Mouse (Mus musculus) neural tube, embryonic 13.5 days (tissue): Measurements from ENCODE around the gene Abtb2. TPM values are rescaled to one million over a fixed set of nuclear protein-coding genes. Genes with fewer than 3 reads are reported as not detected.

Experiments
- ATAC-seq: fragments of 200-750 bp; cut with Nextera tagmentation; 2 replicates; pipeline ENCODE4 v1.8.0; 2017; ENCODE audit warnings: low read depth, mild to moderate bottlenecking, moderate TSS enrichment, moderate library complexity
- H3K27ac ChIP-seq: fragments of 300-500 bp; sonication (generic); replicated peaks from 2 replicates; pipeline ENCODE4 v1.5.1; 2015; ENCODE audit warnings: moderate library complexity, mild to moderate bottlenecking, inconsistent platforms
- H3K27me3 ChIP-seq: fragments of 300-500 bp; sonication (generic); 2 replicates; pipeline ENCODE4 v1.6.1; 2015; ENCODE audit warnings: mild to moderate bottlenecking, inconsistent platforms
- H3K36me3 ChIP-seq: fragments of 300-500 bp; sonication (generic); 2 replicates; pipeline ENCODE4 v1.6.1; 2015; ENCODE audit warnings: mild to moderate bottlenecking, inconsistent platforms
- H3K4me1 ChIP-seq: fragments of 300-500 bp; sonication (generic); replicated peaks from 2 replicates; pipeline ENCODE4 v1.6.1; 2015; ENCODE audit warnings: inconsistent platforms
- H3K4me2 ChIP-seq: fragments of 300-500 bp; sonication (generic); 2 replicates; pipeline ENCODE4 v1.6.1; 2015; ENCODE audit warnings: inconsistent platforms, mild to moderate bottlenecking, moderate library complexity
- H3K4me3 ChIP-seq: fragments of 300-500 bp; sonication (generic); 2 replicates; pipeline ENCODE4 v1.5.1; 2015; ENCODE audit warnings: mild to moderate bottlenecking, inconsistent platforms
- H3K9ac ChIP-seq: fragments of 300-500 bp; sonication (generic); 2 replicates; pipeline ENCODE4 v1.6.1; 2015; ENCODE audit warnings: moderate library complexity, mild to moderate bottlenecking, inconsistent platforms
- H3K9me3 ChIP-seq: fragments of 300-500 bp; sonication (generic); 2 replicates; pipeline ENCODE4 v1.6.1; 2016; ENCODE audit warnings: inconsistent platforms
- WGBS: fragments of 180-500 bp; shearing (Covaris S2); methylation state at CpG from one replicate; pipeline ENCODE4 v1.1.7; 2015; 5-methylcytosine and 5-hydroxymethylcytosine counted together
- polyA plus RNA-seq: library from polyadenylated mRNA; unstranded; fragments of >200 nt; fragmentation: Nextera tagmentation; extraction: Ambion mirVana; gene quantifications from 2 replicates; pipeline ENCODE4 v1.2.1, GENCODE M21; 2015

Abtb2 gene
- polyA plus RNA-seq, 1 experiment from 2014 or later: 13.2 TPM

DNA sequence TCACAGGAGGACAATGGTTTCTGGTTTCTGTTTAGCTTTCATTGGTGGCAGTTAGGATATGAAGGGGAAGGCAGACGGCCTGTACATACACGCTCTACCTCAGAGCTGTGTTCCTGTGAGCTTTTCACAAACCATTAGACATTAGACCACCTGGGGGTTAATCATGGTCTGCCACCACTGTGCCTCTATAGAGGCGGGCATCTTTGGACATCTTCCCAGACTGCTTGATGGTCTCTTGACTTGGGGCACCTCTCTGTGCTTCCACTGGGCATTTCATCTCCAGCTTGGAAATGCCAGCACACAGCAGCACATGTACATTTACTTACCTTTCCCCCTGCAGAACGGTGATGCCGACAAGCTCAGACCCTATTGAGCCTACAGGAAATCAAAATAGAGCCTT is 63.8 kb downstream of the Abtb2 start:
- Histone ChIP-seq H3K9me3 (no peaks in the 10 kb centered on the region), H3K27me3 (no peaks in the 10 kb centered on the region; the same call in none of the 2 replicates), H3K36me3 (no peaks in the 10 kb centered on the region), H3K4me2 (no peak overlapping the region), H3K4me1 (peaks cover 37% of the 10 kb centered on the region), H3K4me3 (no peak overlapping the region), H3K27ac (peak overlapping the region; percentile 39; the same call in 1 of the 2 replicates), H3K9ac (no peak overlapping the region)
- no peak for ATAC-seq
- WGBS: 69% methylated on average over 5 of the region's 5 CpGs

DNA sequence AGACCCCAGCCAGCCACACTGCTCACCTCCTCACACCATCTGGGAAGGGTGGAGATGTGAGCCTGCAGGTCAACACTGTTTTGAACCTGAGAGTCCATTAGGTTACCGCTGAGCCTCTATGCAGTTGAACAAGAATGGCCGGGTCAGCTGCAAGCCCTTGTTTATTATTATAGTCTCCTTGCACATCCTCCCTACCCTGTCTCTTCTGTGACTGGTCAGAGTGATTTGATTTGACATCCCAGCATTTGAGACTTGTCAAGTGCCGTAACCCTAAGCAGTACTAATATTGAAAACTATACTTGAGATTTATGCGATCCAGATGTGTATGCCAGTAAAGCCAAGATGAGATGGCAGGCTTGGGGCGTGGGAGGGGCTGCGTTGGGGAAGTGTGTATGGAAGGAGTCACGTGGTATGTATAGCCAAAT is 65.2 kb downstream of the Abtb2 start:
- no peak overlapping the region for H3K9ac ChIP-seq
- H3K27ac ChIP-seq: peak overlapping the region; percentile 34
- no peak overlapping the region for H3K4me3 ChIP-seq
- H3K4me1 ChIP-seq: peaks cover 33% of the 10 kb centered on the region
- H3K4me2 ChIP-seq: no peak overlapping the region
- WGBS: 75% methylated on average over 7 of the region's 7 CpGs
- no peak for ATAC-seq
- no peaks in the 10 kb centered on the region for H3K9me3 ChIP-seq
- H3K27me3 ChIP-seq: no peaks in the 10 kb centered on the region; the same call in none of the 2 replicates
- no peaks in the 10 kb centered on the region for H3K36me3 ChIP-seq

DNA sequence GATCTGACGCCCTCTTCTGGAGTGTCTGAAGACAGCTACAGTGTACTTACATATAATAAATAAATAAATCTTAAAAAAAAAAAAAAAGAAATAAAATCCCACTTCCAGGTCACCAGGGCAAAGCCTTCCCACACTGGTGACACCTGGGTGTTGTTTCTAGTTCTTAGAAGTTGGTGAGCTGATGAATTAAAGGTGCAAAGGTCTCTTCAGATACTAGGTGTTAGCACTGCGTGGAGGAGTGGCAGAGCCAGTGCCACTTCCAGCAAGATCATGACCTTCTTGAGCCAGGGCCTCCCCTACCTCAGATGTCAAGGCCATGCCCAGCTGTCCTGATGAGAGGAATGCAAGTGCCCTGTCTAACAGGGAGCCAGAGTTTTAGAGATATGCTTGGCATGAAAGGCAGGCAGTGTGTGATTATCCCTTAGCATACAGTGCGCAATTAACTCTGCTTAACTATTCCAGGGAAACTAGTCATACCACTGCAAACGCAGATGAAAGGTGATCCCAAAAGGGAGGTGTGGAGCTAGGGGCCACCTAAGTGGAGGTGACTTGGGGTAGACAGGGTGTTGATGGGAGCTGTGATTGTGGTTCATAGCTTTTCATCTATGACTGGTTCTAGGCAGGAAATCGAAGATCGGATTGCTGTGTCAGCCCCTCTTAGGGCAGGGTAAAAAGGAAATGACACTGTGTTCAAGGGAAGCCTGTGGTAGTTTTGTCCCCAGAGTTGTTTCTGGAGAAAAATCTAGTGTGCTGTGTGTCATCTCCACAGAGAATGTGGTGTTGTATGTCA is 66.2 kb downstream of the Abtb2 start:
- Histone ChIP-seq H3K27me3 (no peaks in the 10 kb centered on the region; the same call in none of the 2 replicates), H3K4me2 (no peak overlapping the region), H3K9ac (no peak overlapping the region), H3K27ac (no peak overlapping the region), H3K4me1 (peaks cover 42% of the 10 kb centered on the region), H3K9me3 (no peaks in the 10 kb centered on the region), H3K36me3 (no peaks in the 10 kb centered on the region), H3K4me3 (no peak overlapping the region)
- no peak for ATAC-seq
- 84% methylated on average over 5 of the region's 6 CpGs for WGBS

DNA sequence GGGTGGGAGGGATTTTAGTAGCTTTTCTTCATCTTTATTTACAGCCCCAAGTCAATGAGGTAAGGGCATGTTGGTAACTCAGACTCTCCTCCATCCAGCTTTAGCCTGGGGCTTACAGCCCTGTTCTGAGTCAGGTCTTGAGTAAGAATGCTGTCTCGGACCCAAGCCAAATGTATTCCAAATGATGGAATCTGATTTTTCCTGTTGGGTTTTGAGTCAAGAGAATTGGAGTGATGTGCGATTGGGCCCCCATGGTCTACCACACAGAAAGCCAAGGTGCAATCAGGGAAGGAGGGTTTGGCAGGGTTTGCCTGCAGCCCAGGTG is 66.8 kb downstream of the Abtb2 start:
- Histone ChIP-seq H3K36me3 (no peaks in the 10 kb centered on the region), H3K9me3 (no peaks in the 10 kb centered on the region), H3K4me3 (no peak overlapping the region), H3K4me1 (peaks cover 47% of the 10 kb centered on the region), H3K27me3 (peaks cover 5% of the 10 kb centered on the region), H3K27ac (no peak overlapping the region), H3K9ac (no peak overlapping the region), H3K4me2 (no peak overlapping the region)
- whole genome bisulfite sequencing: 96% methylated on average over 2 of the region's 2 CpGs
- ATAC-seq: no peak

DNA sequence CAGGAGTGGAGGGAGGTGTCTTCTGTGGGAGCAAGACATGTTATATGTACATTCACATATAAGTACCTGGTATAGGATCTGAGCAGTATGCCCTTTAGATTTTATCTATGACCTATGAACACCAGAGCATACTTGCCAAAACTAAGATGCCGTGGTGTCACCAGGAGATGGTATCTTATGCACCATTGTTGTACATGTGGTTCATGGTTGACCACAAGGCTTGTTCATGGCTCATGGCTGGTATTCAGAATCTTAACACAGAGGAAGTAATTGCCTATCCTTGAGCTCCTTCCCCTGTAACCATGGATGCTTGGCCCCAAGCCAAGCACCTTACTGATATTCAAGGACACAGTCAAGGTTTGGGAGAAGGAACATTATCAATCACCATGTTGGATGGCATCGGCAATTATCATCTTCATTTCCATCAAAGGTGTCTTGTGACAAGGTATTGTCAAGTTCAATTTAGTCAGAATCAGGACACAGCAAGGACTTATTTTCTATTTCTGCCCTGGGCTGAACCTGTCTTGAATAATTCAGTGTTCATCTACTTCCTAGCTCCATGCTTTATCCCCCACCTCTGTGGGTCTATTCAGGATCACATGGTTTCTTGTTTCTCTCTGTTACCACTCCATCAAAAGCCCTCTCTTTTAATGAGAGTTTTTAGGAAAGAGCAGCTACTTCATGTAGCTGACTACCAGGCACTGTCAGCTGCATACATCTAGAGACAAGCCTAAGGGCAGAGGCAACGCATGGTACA is 69.8 kb downstream of the Abtb2 start:
- H3K27me3 ChIP-seq: peaks cover 33% of the 10 kb centered on the region
- peaks cover 43% of the 10 kb centered on the region for H3K4me1 ChIP-seq
- no peak overlapping the region for H3K27ac ChIP-seq
- H3K9ac ChIP-seq: no peak overlapping the region
- H3K36me3 ChIP-seq: no peaks in the 10 kb centered on the region
- H3K9me3 ChIP-seq: no peaks in the 10 kb centered on the region
- ATAC-seq: no peak
- 95% methylated on average over 3 of the region's 3 CpGs for WGBS
- no peak overlapping the region for H3K4me2 ChIP-seq
- no peak overlapping the region for H3K4me3 ChIP-seq

DNA sequence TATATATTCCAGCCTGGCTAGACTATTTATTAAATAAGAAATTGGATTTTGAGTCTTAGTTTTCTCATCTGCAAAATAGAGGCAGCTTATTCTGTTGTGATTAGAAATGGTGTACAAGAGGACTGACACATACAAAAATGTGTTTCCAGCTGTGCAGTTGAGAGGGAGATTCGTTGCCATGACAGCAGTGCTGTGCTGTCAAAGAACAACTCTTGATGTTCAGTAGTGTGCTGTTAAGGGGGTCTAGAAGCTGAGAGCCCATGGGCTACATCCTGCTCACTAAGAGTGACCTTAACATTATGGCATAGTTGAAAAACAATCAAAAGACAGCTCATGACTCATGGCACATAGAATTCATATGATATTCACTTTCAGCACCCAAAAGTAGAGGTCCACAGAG is 71.3 kb downstream of the Abtb2 start:
- ATAC-seq: no peak

DNA sequence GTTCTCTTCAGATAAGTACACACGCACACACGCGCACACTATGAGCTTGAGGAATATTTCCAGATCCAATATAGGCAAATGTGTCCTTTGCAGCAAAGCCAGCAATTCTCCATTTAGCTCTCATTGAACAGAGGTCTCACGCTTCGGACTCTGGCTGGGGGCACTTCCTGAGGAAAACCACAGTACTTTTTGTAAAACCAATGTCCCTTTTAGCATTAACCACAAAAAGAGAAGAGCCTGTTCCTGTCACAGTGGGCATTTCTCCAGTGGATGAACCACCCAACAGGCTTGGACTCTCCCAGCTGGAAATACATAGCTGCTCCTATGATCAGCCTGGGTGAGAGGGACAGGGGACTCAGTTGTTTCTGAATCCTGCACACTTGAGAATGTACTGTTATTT is 71.8 kb downstream of the Abtb2 start:
- peaks cover 43% of the 10 kb centered on the region for H3K4me1 ChIP-seq
- ATAC-seq: no peak
- no peaks in the 10 kb centered on the region for H3K9me3 ChIP-seq
- no peak overlapping the region for H3K27ac ChIP-seq
- H3K36me3 ChIP-seq: no peaks in the 10 kb centered on the region
- no peak overlapping the region for H3K4me2 ChIP-seq
- no peak overlapping the region for H3K9ac ChIP-seq
- 91% methylated on average over 5 of the region's 5 CpGs for WGBS
- peaks cover 52% of the 10 kb centered on the region for H3K27me3 ChIP-seq
- H3K4me3 ChIP-seq: no peak overlapping the region

More for the DNA sequence above, 71.3 kb downstream of the Abtb2 start:
- H3K4me1 ChIP-seq: peaks cover 40% of the 10 kb centered on the region
- no peak overlapping the region for H3K4me2 ChIP-seq
- no peaks in the 10 kb centered on the region for H3K36me3 ChIP-seq
- no peaks in the 10 kb centered on the region for H3K9me3 ChIP-seq
- H3K27ac ChIP-seq: no peak overlapping the region
- H3K27me3 ChIP-seq: peaks cover 48% of the 10 kb centered on the region
- no peak overlapping the region for H3K4me3 ChIP-seq
- 54% methylated on average over 1 of the region's 1 CpGs for WGBS
- no peak overlapping the region for H3K9ac ChIP-seq

DNA sequence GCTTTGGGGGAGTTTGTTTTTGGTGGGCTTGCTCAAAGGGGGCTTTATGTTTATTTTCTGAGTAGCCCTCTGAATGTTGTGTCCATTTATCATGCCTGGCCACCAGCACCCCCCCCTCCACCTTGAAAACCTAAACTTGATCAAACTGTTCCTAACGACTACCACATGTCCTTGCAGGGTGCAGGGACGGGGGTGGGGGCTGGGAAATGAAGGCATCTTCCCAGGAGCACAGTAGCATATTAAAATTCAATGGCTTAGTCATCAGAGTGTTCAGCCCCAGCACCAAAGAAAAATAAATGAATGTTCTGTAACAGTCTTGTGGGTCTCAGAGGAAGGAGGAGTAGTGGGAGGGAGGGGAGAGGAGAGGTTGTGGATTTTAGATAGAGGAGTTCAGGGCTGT is 73.6 kb downstream of the Abtb2 start:
- no peak overlapping the region for H3K27ac ChIP-seq
- no peak for ATAC-seq
- H3K36me3 ChIP-seq: no peaks in the 10 kb centered on the region
- no peak overlapping the region for H3K4me2 ChIP-seq
- peaks cover 60% of the 10 kb centered on the region for H3K4me1 ChIP-seq
- WGBS: 52% methylated on average over 2 of the region's 2 CpGs
- peaks cover 54% of the 10 kb centered on the region for H3K27me3 ChIP-seq
- H3K9me3 ChIP-seq: no peaks in the 10 kb centered on the region
- no peak overlapping the region for H3K4me3 ChIP-seq
- no peak overlapping the region for H3K9ac ChIP-seq

DNA sequence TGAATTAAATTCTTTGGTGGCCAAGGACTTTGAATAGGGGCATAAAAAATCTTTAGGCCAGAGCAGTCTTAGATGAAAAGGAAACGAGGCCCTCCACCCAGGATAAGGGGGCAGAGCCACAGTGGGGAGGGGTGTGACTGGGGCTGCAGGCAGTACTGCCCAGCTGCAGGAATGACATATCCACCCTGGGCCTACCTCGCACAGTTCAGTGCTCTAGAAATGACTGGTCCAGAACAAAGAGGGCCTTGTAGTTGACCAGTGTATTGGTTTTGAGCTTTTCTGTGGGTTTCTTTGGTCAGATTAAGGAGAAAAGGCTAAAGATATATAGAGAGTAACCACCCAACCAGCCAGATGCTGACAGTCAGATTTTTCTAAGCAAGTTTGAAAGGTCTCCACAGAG is 74.8 kb downstream of the Abtb2 start:
- no peak for ATAC-seq
- H3K27ac ChIP-seq: no peak overlapping the region
- peaks cover 62% of the 10 kb centered on the region for H3K27me3 ChIP-seq
- no peaks in the 10 kb centered on the region for H3K36me3 ChIP-seq
- H3K4me3 ChIP-seq: no peak overlapping the region
- peaks cover 57% of the 10 kb centered on the region for H3K4me1 ChIP-seq
- H3K9me3 ChIP-seq: no peaks in the 10 kb centered on the region
- no peak overlapping the region for H3K4me2 ChIP-seq
- WGBS: 34% methylated on average over 2 of the region's 2 CpGs
- H3K9ac ChIP-seq: no peak overlapping the region

DNA sequence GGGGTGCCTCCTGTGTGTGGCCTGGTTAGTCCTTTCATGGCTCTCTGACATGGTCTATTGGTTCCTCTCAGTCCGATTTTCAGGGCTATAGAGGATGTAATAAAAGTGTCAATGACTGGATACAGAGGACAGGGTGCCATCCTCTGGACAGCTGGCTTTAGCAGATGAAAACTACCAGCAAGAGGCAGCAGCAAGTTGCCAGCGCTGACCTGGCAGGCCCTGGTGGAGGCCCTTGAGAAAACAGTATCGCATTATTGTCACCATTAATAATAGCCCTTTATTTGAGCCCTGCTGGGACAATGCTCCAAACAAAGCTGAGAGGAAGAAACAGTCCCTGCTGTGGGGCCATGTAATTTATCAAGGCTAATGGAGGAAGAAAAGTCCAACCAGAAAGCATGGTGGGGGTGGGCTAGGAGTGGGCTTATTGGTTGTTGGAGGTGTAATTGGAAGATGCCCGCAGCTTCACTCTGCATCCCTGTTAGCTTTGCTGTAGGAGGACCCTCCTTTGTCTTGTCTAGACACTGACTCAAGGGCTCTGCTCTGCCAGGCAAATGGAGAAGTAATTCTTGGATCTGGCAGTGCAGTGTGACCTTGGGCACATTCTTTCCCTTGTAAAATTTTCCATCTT is 77.6 kb downstream of the Abtb2 start:
- H3K9ac ChIP-seq: no peak overlapping the region
- no peaks in the 10 kb centered on the region for H3K36me3 ChIP-seq
- peaks cover 43% of the 10 kb centered on the region for H3K4me1 ChIP-seq
- peak overlapping the region; percentile 47 for H3K27ac ChIP-seq
- no peaks in the 10 kb centered on the region for H3K9me3 ChIP-seq
- 4% methylated on average over 4 of the region's 4 CpGs for WGBS
- no peak overlapping the region for H3K4me3 ChIP-seq
- peaks cover 62% of the 10 kb centered on the region for H3K27me3 ChIP-seq
- ATAC-seq: peak; percentile 70
- H3K4me2 ChIP-seq: no peak overlapping the region

DNA sequence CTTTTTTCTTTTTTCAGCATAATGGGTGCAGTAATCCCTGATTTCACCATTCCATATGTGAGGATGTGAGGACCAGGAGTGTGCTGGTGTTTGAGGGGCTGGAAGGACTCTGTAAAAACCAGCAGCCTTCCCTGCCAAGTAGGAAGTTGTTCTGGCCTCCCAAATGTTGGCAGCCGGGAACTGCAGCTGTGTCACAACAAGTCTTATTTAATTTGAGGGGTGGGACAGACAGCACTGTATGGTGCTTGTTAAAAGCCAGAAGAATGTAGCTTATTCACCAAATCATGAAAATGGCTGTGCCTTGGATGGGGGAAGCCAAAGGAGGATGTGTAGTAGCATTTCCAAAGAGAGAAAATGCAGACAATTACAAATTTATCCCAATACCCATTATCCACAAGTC is 78.3 kb downstream of the Abtb2 start:
- ATAC-seq: no peak
- Histone ChIP-seq H3K27ac (no peak overlapping the region), H3K4me3 (no peak overlapping the region)

DNA sequence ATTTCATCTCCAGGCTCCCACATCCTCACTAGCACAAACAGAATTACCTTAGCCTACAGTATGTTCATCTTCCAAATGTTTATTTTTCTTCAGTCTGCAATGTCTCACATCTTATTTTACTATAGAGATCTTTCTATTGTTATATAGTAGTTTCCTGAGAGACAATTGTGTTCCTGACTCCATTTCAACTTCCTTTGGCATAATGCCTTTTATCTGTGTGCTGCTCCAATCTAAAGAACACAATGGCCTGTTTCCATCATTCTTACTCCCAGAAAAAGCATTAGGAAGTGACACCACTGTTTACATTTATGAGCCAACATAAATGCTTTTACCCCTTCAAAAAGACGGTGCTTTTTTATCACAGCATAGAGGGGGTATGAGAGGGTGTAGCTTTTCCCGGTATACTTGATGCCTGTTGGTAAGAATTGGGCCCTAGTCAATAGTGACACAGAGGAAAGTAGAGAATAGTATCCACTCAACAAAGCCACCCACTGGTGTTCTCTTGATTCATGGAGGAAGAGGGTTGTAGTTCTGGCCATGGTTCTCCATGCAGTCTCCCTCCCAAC is 84.3 kb downstream of the Abtb2 start:
- peaks cover 30% of the 10 kb centered on the region for H3K27me3 ChIP-seq
- ATAC-seq: no peak
- no peaks in the 10 kb centered on the region for H3K36me3 ChIP-seq
- H3K9me3 ChIP-seq: no peaks in the 10 kb centered on the region
- no peak overlapping the region for H3K4me2 ChIP-seq
- H3K27ac ChIP-seq: no peak overlapping the region
- H3K4me1 ChIP-seq: 0 out of 2 replicates have a peak, but pooled peaks cover 11% of the 10 kb centered on the region
- no peak overlapping the region for H3K9ac ChIP-seq
- 67% methylated on average over 2 of the region's 2 CpGs for WGBS
- H3K4me3 ChIP-seq: no peak overlapping the region

More for the DNA sequence above, 78.3 kb downstream of the Abtb2 start:
- Histone ChIP-seq H3K4me1 (peaks cover 48% of the 10 kb centered on the region), H3K9me3 (no peaks in the 10 kb centered on the region), H3K27me3 (peaks cover 55% of the 10 kb centered on the region), H3K9ac (no peak overlapping the region), H3K4me2 (no peak overlapping the region), H3K36me3 (no peaks in the 10 kb centered on the region)
- WGBS: 9% methylated on average over 1 of the region's 1 CpGs
